Mouse (Mus musculus) erythroblast, adult 5-6 weeks (primary cell): ENCODE results near the gene H60b. TPM values are rescaled to one million over a fixed set of nuclear protein-coding genes. Genes with fewer than 3 reads are reported as not detected.

ENCODE experiments used
- total RNA-seq, 2 experiments: library from RNA; stranded (forward) in 1 of 2; stranded (reverse) in 1 of 2; fragments of 150-400 nt in 1 of 2; fragments of 200-764, 138-1000 nt in 1 of 2; gene quantifications; 2 replicates each; pipeline versions ENCODE4 v1.2.3 to v1.2.4; 2015 to 2017; ENCODE audit warnings: low replicate concordance in 2 of 2

H60b gene
- total RNA-seq, 2 experiments from 2014 or later, result not detected

Other genes with a start within 250 kb of the H60b start
- gene 4930444G20Rik, start 90.5 kb upstream of the H60b start, total RNA-seq (2015; ENCODE audit: low replicate concordance), result not detected in 2 replicates
- not detected in 2 replicates for gene 4930444G20Rik, start 90.5 kb upstream of the H60b start, total RNA-seq (2017; ENCODE audit: low replicate concordance)
- 5.6 TPM in 1 of 2 replicates, not detected in the other for gene E030030I06Rik, start 9.3 kb upstream of the H60b start, total RNA-seq (2015; ENCODE audit: low replicate concordance)
- gene E030030I06Rik, start 9.3 kb upstream of the H60b start, total RNA-seq (2017; ENCODE audit: low replicate concordance), result 0.51 and 0.98 TPM in 2 replicates
- gene Raet1e, start within 50 bp of the H60b start, total RNA-seq (2015; ENCODE audit: low replicate concordance), result not detected in 2 replicates
- not detected in 2 replicates for gene Raet1e, start within 50 bp of the H60b start, total RNA-seq (2017; ENCODE audit: low replicate concordance)
- not detected in 2 replicates for gene Raet1d, start 202.0 kb downstream of the H60b start, total RNA-seq (2015; ENCODE audit: low replicate concordance)
- not detected in 2 replicates for gene Raet1d, start 202.0 kb downstream of the H60b start, total RNA-seq (2017; ENCODE audit: low replicate concordance)